Mouse (Mus musculus) G1E (cell line): ENCODE results near the gene Gm49336. TPM values are rescaled to one million over a fixed set of nuclear protein-coding genes. Genes with fewer than 3 reads are reported as not detected.

Source experiments
- ATAC-seq: 2 replicates; pipeline ENCODE4 v1.8.0; 2016; ENCODE audit warnings: mild to moderate bottlenecking; ENCODE audit not compliant: insufficient number of reproducible peaks, poor library complexity, low FRiP score, severe bottlenecking; ENCODE audit errors: extremely low read depth
- DNase-seq: peaks from one replicate; pipeline ENCODE4 v3.0.0; 2012; ENCODE audit warnings: low spot score
- H3K27me3 ChIP-seq: 2 replicates; pipeline ENCODE4 v1.6.1; 2012; ENCODE audit warnings: mild to moderate bottlenecking, low read length, inconsistent platforms; ENCODE audit not compliant: insufficient read depth
- H3K36me3 ChIP-seq: replicated peaks from 2 replicates; pipeline ENCODE3; 2012; ENCODE audit warnings: mild to moderate bottlenecking, inconsistent platforms
- H3K4me1 ChIP-seq: 2 replicates; pipeline ENCODE4 v1.6.1; 2012; ENCODE audit warnings: low read depth, low read length, inconsistent platforms, mixed read lengths; ENCODE audit not compliant: insufficient read depth
- H3K4me3 ChIP-seq: 2 replicates; pipeline ENCODE4 v1.5.1; 2012; ENCODE audit warnings: low read depth, mild to moderate bottlenecking, inconsistent platforms, low read length, moderate library complexity, mixed read lengths
- H3K9me3 ChIP-seq: replicated peaks from 2 replicates; pipeline ENCODE4 v1.6.1; 2012; ENCODE audit warnings: inconsistent platforms
- CTCF ChIP-seq: IDR thresholded peaks from 2 replicates; pipeline ENCODE4 v1.5.1; 2012; ENCODE audit warnings: low read depth, low read length, inconsistent platforms, mixed read lengths
- GATA1 ChIP-seq: IDR thresholded peaks from 2 replicates; pipeline ENCODE4 v1.6.1; 2012; ENCODE audit warnings: borderline replicate concordance, low read length, inconsistent platforms, mixed read lengths
- GATA2 ChIP-seq: IDR thresholded peaks from 2 replicates; pipeline ENCODE4 v1.6.1; 2012; ENCODE audit warnings: low read depth, low read length, inconsistent platforms, borderline replicate concordance
- POLR2AphosphoS5 ChIP-seq: IDR thresholded peaks from 2 replicates; pipeline ENCODE4 v1.6.1; 2012; ENCODE audit warnings: low read depth, low read length, inconsistent platforms; ENCODE audit not compliant: insufficient replicate concordance
- TAL1 ChIP-seq: conservative IDR thresholded peaks from 2 replicates; pipeline ENCODE4 v1.6.1; 2012; ENCODE audit warnings: low read depth, low read length, inconsistent platforms, mixed read lengths
- polyA plus RNA-seq: library from polyadenylated mRNA; stranded (reverse); fragments of >175 nt; gene quantifications from 2 replicates; pipeline ENCODE4 v1.2.3, GENCODE M21; 2012
- total RNA-seq, 2 experiments: library from RNA; stranded (forward) in 1 of 2; stranded (reverse) in 1 of 2; fragments of 200-1000 nt in 1 of 2; fragments of >200 nt in 1 of 2; fragmentation: Nextera tagmentation in 1 of 2; gene quantifications; 2 replicates each; pipeline ENCODE4 v1.2.3; 2014 to 2017

The Gm49336 gene
- total and polyA plus RNA-seq, 3 experiments = 7.9 to 129 (median 91.1) TPM

- Histone ChIP-seq H3K36me3 (no peaks in the 10 kb centered on the region), H3K9me3 (0 out of 2 replicates have a peak, but pooled peaks cover 3% of the 10 kb centered on the region), H3K4me3 (no peak overlapping the region), H3K4me1 (no peaks in the 10 kb centered on the region), H3K27me3 (no peaks in the 10 kb centered on the region)
- TF ChIP-seq GATA2 (no peak), GATA1 (no peak), CTCF (no peak), TAL1 (no peak), POLR2AphosphoS5 (no peak)
- DNase-seq = no peak
- no peak for ATAC-seq
These were observed 63.0 kb downstream of the Gm49336 start for GRCm38 (mm10) chr14:60188201-60188825.

DNA sequence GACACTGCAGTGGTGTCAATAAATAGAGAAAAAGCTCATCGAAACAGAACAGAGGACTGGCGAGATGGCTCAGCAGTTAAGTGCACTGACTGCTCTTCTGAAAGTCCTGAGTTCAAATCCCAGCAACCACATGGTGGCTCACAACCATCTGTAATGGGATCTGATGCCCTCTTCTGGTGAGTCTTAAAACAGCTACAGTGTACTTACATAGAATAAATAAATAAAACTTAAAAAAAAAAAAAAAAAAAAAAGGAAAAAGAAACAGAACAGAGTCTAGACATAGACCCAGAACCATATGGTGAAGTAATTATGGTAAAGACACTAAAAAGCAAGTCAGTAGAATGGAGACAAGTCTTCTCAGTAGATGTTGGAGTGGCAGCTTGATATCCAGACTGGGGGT lies 70.0 kb downstream of the Gm49336 start:
- no peaks in the 10 kb centered on the region for H3K36me3 ChIP-seq
- H3K27me3 ChIP-seq = no peaks in the 10 kb centered on the region
- peaks cover 2% of the 10 kb centered on the region; the same call in 1 of the 2 replicates for H3K9me3 ChIP-seq
- ATAC-seq (no peak), DNase-seq (no peak)
- no peak for TF ChIP-seq GATA1
- no peak for TF ChIP-seq GATA2
- no peak for TF ChIP-seq TAL1
- no peak for TF ChIP-seq POLR2AphosphoS5
- TF ChIP-seq CTCF = no peak
- no peak overlapping the region for H3K4me3 ChIP-seq
- H3K4me1 ChIP-seq = no peaks in the 10 kb centered on the region

- H3K4me1 ChIP-seq = no peaks in the 10 kb centered on the region
- no peaks in the 10 kb centered on the region for H3K36me3 ChIP-seq
- TF ChIP-seq TAL1 = no peak
- no peak for TF ChIP-seq POLR2AphosphoS5
- TF ChIP-seq CTCF = no peak
- TF ChIP-seq GATA1 = no peak
- TF ChIP-seq GATA2 = no peak
- no peaks in the 10 kb centered on the region; the same call in 1 of the 2 replicates for H3K27me3 ChIP-seq
- H3K9me3 ChIP-seq = peaks cover 2% of the 10 kb centered on the region; the same call in 1 of the 2 replicates
- H3K4me3 ChIP-seq = no peak overlapping the region
- DNase-seq (no peak), ATAC-seq (no peak)
These were observed 72.7 kb downstream of the Gm49336 start for GRCm38 (mm10) chr14:60178571-60178955.

- Histone ChIP-seq H3K36me3 (no peaks in the 10 kb centered on the region), H3K9me3 (peaks cover 2% of the 10 kb centered on the region; the same call in 1 of the 2 replicates), H3K4me1 (no peaks in the 10 kb centered on the region), H3K4me3 (no peak overlapping the region), H3K27me3 (no peaks in the 10 kb centered on the region; the same call in 1 of the 2 replicates)
- ATAC-seq (no peak), DNase-seq (no peak)
- TF ChIP-seq GATA2 (no peak), GATA1 (no peak), POLR2AphosphoS5 (no peak), CTCF (no peak), TAL1 (no peak)
These were observed 73.4 kb downstream of the Gm49336 start for GRCm38 (mm10) chr14:60177614-60178570.

GRCm38 (mm10) chr14:60176891-60177613 lies 74.3 kb downstream of the Gm49336 start:
- Histone ChIP-seq H3K4me1 (no peaks in the 10 kb centered on the region), H3K27me3 (no peaks in the 10 kb centered on the region; the same call in 1 of the 2 replicates), H3K9me3 (peaks cover 2% of the 10 kb centered on the region; the same call in 1 of the 2 replicates), H3K4me3 (no peak overlapping the region), H3K36me3 (no peaks in the 10 kb centered on the region)
- ATAC-seq (no peak), DNase-seq (no peak)
- no peak for TF ChIP-seq GATA2
- no peak for TF ChIP-seq POLR2AphosphoS5
- TF ChIP-seq GATA1 = no peak
- no peak for TF ChIP-seq TAL1
- no peak for TF ChIP-seq CTCF
